Mouse (Mus musculus) midbrain, embryonic 16.5 days (tissue): ENCODE results near the gene Esrrg. TPM values are rescaled to one million over a fixed set of nuclear protein-coding genes. Genes with fewer than 3 reads are reported as not detected.

Experiments
- ATAC-seq: fragments of 200-750 bp; cut with Nextera tagmentation; 2 replicates; pipeline ENCODE4 v1.8.0; 2017; ENCODE audit warnings: moderate TSS enrichment
- H3K27ac ChIP-seq: fragments of 300-500 bp; sonication (generic); 2 replicates; pipeline ENCODE4 v1.5.1; 2014; ENCODE audit warnings: mild to moderate bottlenecking, low read length, mixed read lengths
- H3K27me3 ChIP-seq: fragments of 300-500 bp; sonication (generic); 2 replicates; pipeline ENCODE4 v1.6.1; 2014; ENCODE audit warnings: low read depth, low read length, mixed read lengths; ENCODE audit not compliant: control insufficient read depth, insufficient read depth
- H3K36me3 ChIP-seq: fragments of 300-500 bp; sonication (generic); 2 replicates; pipeline ENCODE4 v1.6.1; 2014; ENCODE audit warnings: mild to moderate bottlenecking, low read length, moderate library complexity, mixed read lengths; ENCODE audit not compliant: control insufficient read depth, insufficient read depth
- H3K4me1 ChIP-seq: fragments of 300-500 bp; sonication (generic); 2 replicates; pipeline ENCODE4 v1.6.1; 2014; ENCODE audit warnings: mild to moderate bottlenecking, low read length, mixed read lengths; ENCODE audit not compliant: control insufficient read depth, insufficient read depth
- H3K4me2 ChIP-seq: fragments of 300-500 bp; sonication (generic); 2 replicates; pipeline ENCODE4 v1.6.1; 2014; ENCODE audit warnings: mild to moderate bottlenecking, low read length, mixed read lengths
- H3K4me3 ChIP-seq: fragments of 300-500 bp; sonication (generic); 2 replicates; pipeline ENCODE4 v1.5.1; 2014; ENCODE audit warnings: low read depth, mild to moderate bottlenecking, low read length, moderate library complexity, mixed read lengths
- H3K9ac ChIP-seq: fragments of 300-500 bp; sonication (generic); 2 replicates; pipeline ENCODE4 v1.6.1; 2014; ENCODE audit warnings: low read depth, low read length, mixed read lengths
- H3K9me3 ChIP-seq: fragments of 300-500 bp; sonication (generic); replicated peaks from 2 replicates; pipeline ENCODE4 v1.6.1; 2014; ENCODE audit warnings: mild to moderate bottlenecking, low read length, mixed read lengths; ENCODE audit not compliant: control insufficient read depth, poor library complexity, severe bottlenecking
- WGBS: fragments of 180-500 bp; shearing (Covaris S2); extraction: QIAGEN DNeasy Blood & Tissue Kit; methylation state at CpG from one replicate; pipeline ENCODE4 v1.1.7; 2014; 5-methylcytosine and 5-hydroxymethylcytosine counted together
- polyA plus RNA-seq: library from polyadenylated mRNA; unstranded; fragments of >200 nt; fragmentation: Nextera tagmentation; extraction: Ambion mirVana; gene quantifications from 2 replicates; pipeline ENCODE4 v1.2.1, GENCODE M21; 2015

Esrrg gene
- polyA plus RNA-seq, 1 experiment from 2014 or later: 24.9 TPM

DNA sequence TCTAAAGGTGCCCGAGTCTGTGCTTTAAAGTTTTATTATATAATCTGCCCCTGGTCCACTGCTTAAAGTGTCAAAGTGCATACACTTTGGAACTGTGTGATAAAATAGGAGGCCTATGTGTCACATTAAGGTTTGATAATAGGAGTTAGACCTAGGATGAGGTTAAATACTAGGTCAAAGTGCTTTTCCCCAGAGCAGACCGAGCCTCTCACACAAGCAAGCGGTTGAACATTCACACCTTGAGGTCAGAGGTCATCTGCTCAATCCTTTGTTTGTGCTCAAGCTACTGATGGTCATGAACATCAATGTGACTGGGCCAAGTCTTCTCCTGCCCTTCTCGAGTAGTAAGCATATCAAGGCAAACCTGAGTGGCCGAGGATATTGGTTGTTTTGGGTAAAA is 218.3 kb downstream of the Esrrg start:
- WGBS: 88% methylated on average over 5 of the region's 5 CpGs
- Histone ChIP-seq H3K27me3 (no peaks in the 10 kb centered on the region), H3K4me2 (no peak overlapping the region), H3K9me3 (no peaks in the 10 kb centered on the region), H3K36me3 (no peaks in the 10 kb centered on the region), H3K4me3 (no peak overlapping the region), H3K4me1 (peaks cover 3% of the 10 kb centered on the region; the same call in 1 of the 2 replicates), H3K27ac (no peak overlapping the region), H3K9ac (no peak overlapping the region)
- ATAC-seq: no peak

- no peak overlapping the region for H3K4me3 ChIP-seq
- ATAC-seq: no peak
- no peaks in the 10 kb centered on the region for H3K9me3 ChIP-seq
- no peaks in the 10 kb centered on the region for H3K27me3 ChIP-seq
- H3K27ac ChIP-seq: no peak overlapping the region
- no peak overlapping the region for H3K4me2 ChIP-seq
- no peak overlapping the region for H3K9ac ChIP-seq
- no peaks in the 10 kb centered on the region for H3K36me3 ChIP-seq
- 58% methylated on average over 7 of the region's 7 CpGs for WGBS
- H3K4me1 ChIP-seq: peaks cover 3% of the 10 kb centered on the region; the same call in 1 of the 2 replicates
Measured at GRCm38 (mm10) chr1:187830937-187831336, 222.3 kb downstream of the Esrrg start.

DNA sequence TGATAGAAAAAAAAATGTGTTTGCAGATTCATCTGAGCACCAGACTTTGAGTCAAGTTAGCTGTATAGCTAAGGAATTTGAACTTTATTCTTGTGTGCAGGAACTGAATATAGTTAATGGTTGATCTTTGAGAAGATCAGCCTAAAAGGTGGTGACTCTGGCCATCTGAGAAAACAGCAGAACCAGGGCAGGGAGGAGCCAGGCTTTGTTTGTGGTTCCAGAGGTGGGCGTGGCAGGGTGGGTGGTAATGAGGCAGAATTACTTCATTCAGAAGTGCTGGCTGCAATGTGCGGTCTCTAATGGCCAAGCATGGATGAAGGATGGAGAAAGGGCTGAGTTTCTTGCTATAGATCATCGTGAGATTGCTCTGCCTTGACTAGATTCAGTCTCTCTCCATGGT is 224.3 kb downstream of the Esrrg start:
- Histone ChIP-seq H3K36me3 (no peaks in the 10 kb centered on the region), H3K9ac (no peak overlapping the region), H3K9me3 (no peaks in the 10 kb centered on the region), H3K4me2 (no peak overlapping the region), H3K4me1 (peaks cover 11% of the 10 kb centered on the region), H3K4me3 (no peak overlapping the region), H3K27ac (no peak overlapping the region), H3K27me3 (no peaks in the 10 kb centered on the region)
- 66% methylated on average over 3 of the region's 3 CpGs for WGBS
- no peak for ATAC-seq

- Histone ChIP-seq H3K4me3 (no peak overlapping the region), H3K9ac (no peak overlapping the region), H3K9me3 (no peaks in the 10 kb centered on the region), H3K36me3 (no peaks in the 10 kb centered on the region), H3K4me2 (no peak overlapping the region), H3K27ac (no peak overlapping the region), H3K4me1 (peaks cover 7% of the 10 kb centered on the region), H3K27me3 (no peaks in the 10 kb centered on the region)
- no peak for ATAC-seq
- 91% methylated on average over 3 of the region's 3 CpGs for WGBS
Measured at GRCm38 (mm10) chr1:187834576-187834975, 226.0 kb downstream of the Esrrg start.

GRCm38 (mm10) chr1:187836384-187836783 is 227.8 kb downstream of the Esrrg start:
- Histone ChIP-seq H3K9ac (no peak overlapping the region), H3K9me3 (no peaks in the 10 kb centered on the region), H3K27ac (no peak overlapping the region), H3K4me2 (no peak overlapping the region), H3K27me3 (no peaks in the 10 kb centered on the region), H3K4me3 (no peak overlapping the region), H3K4me1 (peaks cover 7% of the 10 kb centered on the region), H3K36me3 (no peaks in the 10 kb centered on the region)
- 41% methylated on average over 6 of the region's 6 CpGs for WGBS
- ATAC-seq: no peak

DNA sequence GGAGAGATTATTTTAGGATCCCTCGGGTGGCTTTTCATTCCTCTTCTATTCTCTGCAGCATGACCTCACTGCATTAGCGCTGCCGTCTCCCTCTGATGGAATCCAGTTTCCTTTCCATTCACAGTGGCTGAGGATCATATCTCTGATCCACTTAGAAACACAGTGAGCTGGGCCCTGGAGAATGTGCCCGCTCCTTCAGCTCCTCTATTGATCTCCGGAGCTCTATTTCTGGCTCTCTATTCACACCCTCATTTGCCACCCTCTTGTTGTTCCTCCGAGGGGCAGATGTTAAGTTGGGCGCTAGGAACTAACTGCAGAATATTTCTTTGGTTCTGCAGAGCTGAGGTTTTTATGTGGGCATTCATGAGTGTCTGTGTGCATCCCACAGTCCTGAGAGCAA is 228.3 kb downstream of the Esrrg start:
- Histone ChIP-seq H3K36me3 (no peaks in the 10 kb centered on the region), H3K4me2 (no peak overlapping the region), H3K9me3 (no peaks in the 10 kb centered on the region), H3K4me1 (peaks cover 7% of the 10 kb centered on the region), H3K27ac (no peak overlapping the region), H3K4me3 (no peak overlapping the region), H3K27me3 (no peaks in the 10 kb centered on the region), H3K9ac (no peak overlapping the region)
- WGBS: 7% methylated on average over 7 of the region's 7 CpGs
- ATAC-seq: no peak

DNA sequence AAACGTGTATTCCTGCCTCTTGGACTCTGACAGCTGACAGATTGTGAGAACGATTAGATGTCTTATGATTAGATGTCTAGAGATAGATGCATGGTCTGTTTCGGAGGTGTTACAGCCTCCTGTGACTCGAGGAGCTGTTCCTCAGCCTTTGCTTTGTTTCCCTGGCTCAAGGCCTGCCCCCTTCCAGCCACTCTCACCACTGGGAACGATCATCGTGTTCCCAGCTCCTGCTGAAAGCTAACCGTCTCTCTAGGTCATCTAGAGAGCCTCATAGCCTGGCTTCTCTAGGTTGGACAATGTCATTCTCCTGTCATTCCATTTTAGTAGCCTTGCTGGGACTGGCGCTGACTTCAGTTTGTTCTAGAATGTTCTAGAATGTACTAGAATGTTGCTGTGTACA is 233.0 kb downstream of the Esrrg start:
- H3K4me3 ChIP-seq: no peak overlapping the region
- no peak overlapping the region for H3K9ac ChIP-seq
- no peak overlapping the region for H3K27ac ChIP-seq
- no peaks in the 10 kb centered on the region for H3K9me3 ChIP-seq
- peaks cover 7% of the 10 kb centered on the region for H3K4me1 ChIP-seq
- no peak overlapping the region for H3K4me2 ChIP-seq
- H3K27me3 ChIP-seq: no peaks in the 10 kb centered on the region
- ATAC-seq: no peak
- 88% methylated on average over 8 of the region's 8 CpGs for WGBS
- H3K36me3 ChIP-seq: no peaks in the 10 kb centered on the region

DNA sequence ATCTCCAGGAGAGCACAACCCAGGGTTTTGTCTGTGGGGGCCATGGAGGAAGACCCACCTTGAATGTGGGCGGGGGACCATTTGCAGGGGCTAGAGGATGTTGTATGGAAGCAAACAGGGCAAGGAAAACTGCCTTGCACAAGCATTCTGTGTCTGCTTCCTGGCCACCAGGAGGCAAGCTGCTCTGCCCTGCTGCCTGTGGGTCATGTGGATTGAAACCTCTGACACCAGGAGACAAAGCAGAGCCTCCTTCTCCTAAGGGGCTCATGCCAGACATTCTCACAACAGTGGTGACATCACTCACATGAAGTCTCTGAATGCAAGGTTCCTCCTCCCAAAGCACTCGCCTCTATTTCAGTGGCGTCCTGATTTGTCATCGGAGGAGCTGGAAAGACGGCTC is 234.1 kb downstream of the Esrrg start:
- no peaks in the 10 kb centered on the region for H3K27me3 ChIP-seq

GRCm38 (mm10) chr1:187854148-187854547 is 245.6 kb downstream of the Esrrg start:
- no peak overlapping the region for H3K4me3 ChIP-seq
- no peaks in the 10 kb centered on the region for H3K36me3 ChIP-seq
- H3K27me3 ChIP-seq: no peaks in the 10 kb centered on the region
- no peak overlapping the region for H3K9ac ChIP-seq
- no peaks in the 10 kb centered on the region for H3K4me1 ChIP-seq
- no peaks in the 10 kb centered on the region for H3K9me3 ChIP-seq
- H3K4me2 ChIP-seq: no peak overlapping the region
- H3K27ac ChIP-seq: no peak overlapping the region
- no peak for ATAC-seq
- 85% methylated on average over 8 of the region's 8 CpGs for WGBS

More for the DNA sequence above, 234.1 kb downstream of the Esrrg start:
- H3K4me2 ChIP-seq: no peak overlapping the region
- 93% methylated on average over 5 of the region's 5 CpGs for WGBS
- ATAC-seq: no peak
- no peaks in the 10 kb centered on the region for H3K4me1 ChIP-seq
- no peaks in the 10 kb centered on the region for H3K9me3 ChIP-seq
- no peak overlapping the region for H3K27ac ChIP-seq
- no peak overlapping the region for H3K4me3 ChIP-seq
- H3K9ac ChIP-seq: no peak overlapping the region
- H3K36me3 ChIP-seq: no peaks in the 10 kb centered on the region

DNA sequence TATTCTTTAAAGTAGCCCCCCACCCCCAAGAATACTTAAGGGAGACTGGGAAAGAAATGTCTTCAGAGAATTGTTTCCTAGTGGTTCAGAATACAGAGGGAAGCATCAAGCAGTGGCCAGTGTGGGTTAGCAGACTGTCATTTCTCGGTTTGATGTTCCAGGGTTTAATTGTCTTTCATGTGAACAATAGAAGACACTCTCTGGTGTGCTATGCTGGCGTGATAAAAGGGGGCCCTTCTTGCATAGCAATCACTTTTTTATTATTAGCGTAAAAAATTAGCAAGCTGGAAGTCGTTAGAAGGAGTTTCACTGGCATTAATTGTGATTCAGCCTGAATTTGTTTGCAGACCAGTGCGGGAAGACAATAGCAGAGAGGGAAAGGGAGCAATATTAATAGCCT is 253.7 kb downstream of the Esrrg start:
- Histone ChIP-seq H3K9me3 (no peaks in the 10 kb centered on the region), H3K4me2 (no peak overlapping the region), H3K36me3 (no peaks in the 10 kb centered on the region), H3K27me3 (no peaks in the 10 kb centered on the region), H3K4me3 (no peak overlapping the region), H3K27ac (no peak overlapping the region), H3K9ac (peak overlapping the region; percentile 35; the same call in 1 of the 2 replicates), H3K4me1 (peaks cover 14% of the 10 kb centered on the region)
- no peak for ATAC-seq
- 16% methylated on average over 5 of the region's 5 CpGs for WGBS
